Mouse (Mus musculus): ENCODE measurements around the gene Mapk3. TPM values are rescaled to one million over a fixed set of nuclear protein-coding genes. Genes with fewer than 3 reads are reported as not detected.

Mapk3 gene
- polyA plus RNA-seq, 1 experiment = 126 TPM

- no peaks in the 10 kb centered on the region for H3K27me3 ChIP-seq (ENCODE audit: control insufficient read depth, insufficient read depth, insufficient read length)
- H3ac ChIP-seq (ENCODE audit: control insufficient read depth, insufficient read length) = no peak overlapping the region
- no peaks in the 10 kb centered on the region for H3K36me3 ChIP-seq (ENCODE audit: control insufficient read depth, insufficient read depth)
- no peak for TF ChIP-seq E2F4 (IDR thresholded peaks at IDR 0.05; ENCODE audit: insufficient read depth)
- no peak for TF ChIP-seq TCF12 (IDR thresholded peaks at IDR 0.05; ENCODE audit: insufficient read depth, poor library complexity, severe bottlenecking)
- TF ChIP-seq REST (IDR thresholded peaks at IDR 0.05; ENCODE audit: insufficient read depth, insufficient read length) = no peak
- TF ChIP-seq TCF3 (IDR thresholded peaks at IDR 0.05; ENCODE audit: insufficient read length, low read depth) = no peak
- no peak for TF ChIP-seq MYOG (IDR thresholded peaks at IDR 0.05; ENCODE audit: control insufficient read depth in 1 of 3, insufficient read depth in 1 of 3, insufficient read length in 2 of 3, low read depth in 2 of 3)
- TF ChIP-seq SRF (IDR thresholded peaks at IDR 0.05; ENCODE audit: control insufficient read depth, insufficient read length, low read depth) = no peak
- TF ChIP-seq POLR2A (IDR thresholded peaks at IDR 0.05; ENCODE audit: insufficient read length, low read depth) = no peak
- no peak for TF ChIP-seq POLR2AphosphoS2 (IDR thresholded peaks at IDR 0.05; ENCODE audit: insufficient read length, low read depth)
- TF ChIP-seq MYOD1 (IDR thresholded peaks at IDR 0.05; ENCODE audit: control insufficient read depth in 1 of 3, insufficient read length in 2 of 3, low read depth in 2 of 3) = no peak
- TF ChIP-seq MAX (IDR thresholded peaks at IDR 0.05; ENCODE audit: low read depth) = no peak
- no peak for TF ChIP-seq CEBPB (IDR thresholded peaks at IDR 0.05; ENCODE audit: insufficient read depth, poor library complexity, severe bottlenecking)
- TF ChIP-seq USF1 (IDR thresholded peaks at IDR 0.05; ENCODE audit: low read depth) = no peak
- H3K4me2 ChIP-seq (ENCODE audit: low read depth) = no peak overlapping the region
- no peak overlapping the region for H3K4me3 ChIP-seq
- no peaks in the 10 kb centered on the region for H3K79me2 ChIP-seq (ENCODE audit: control insufficient read depth, insufficient read depth)
Measured at GRCm38 (mm10) chr7:126748824-126749223, 10.6 kb upstream of the Mapk3 start.

- no peaks in the 10 kb centered on the region for H3K36me3 ChIP-seq (ENCODE audit: control insufficient read depth, insufficient read depth)
- H3ac ChIP-seq (ENCODE audit: control insufficient read depth, insufficient read length) = no peak overlapping the region
- no peaks in the 10 kb centered on the region for H3K79me2 ChIP-seq (ENCODE audit: control insufficient read depth, insufficient read depth)
- H3K4me2 ChIP-seq (ENCODE audit: low read depth) = no peak overlapping the region
- no peak overlapping the region for H3K4me3 ChIP-seq
- TF ChIP-seq TCF12 (IDR thresholded peaks at IDR 0.05; ENCODE audit: insufficient read depth, poor library complexity, severe bottlenecking) (no peak), E2F4 (IDR thresholded peaks at IDR 0.05; ENCODE audit: insufficient read depth) (no peak), REST (IDR thresholded peaks at IDR 0.05; ENCODE audit: insufficient read depth, insufficient read length) (no peak), POLR2AphosphoS2 (IDR thresholded peaks at IDR 0.05; ENCODE audit: insufficient read length, low read depth) (no peak), POLR2A (IDR thresholded peaks at IDR 0.05; ENCODE audit: insufficient read length, low read depth) (no peak), MYOD1 (IDR thresholded peaks at IDR 0.05; ENCODE audit: control insufficient read depth in 1 of 3, insufficient read length in 2 of 3, low read depth in 2 of 3) (no peak), SRF (IDR thresholded peaks at IDR 0.05; ENCODE audit: control insufficient read depth, insufficient read length, low read depth) (no peak), USF1 (IDR thresholded peaks at IDR 0.05; ENCODE audit: low read depth) (no peak), MAX (IDR thresholded peaks at IDR 0.05; ENCODE audit: low read depth) (no peak), MYOG (IDR thresholded peaks at IDR 0.05; ENCODE audit: control insufficient read depth in 1 of 3, insufficient read depth in 1 of 3, insufficient read length in 2 of 3, low read depth in 2 of 3) (no peak), TCF3 (IDR thresholded peaks at IDR 0.05; ENCODE audit: insufficient read length, low read depth) (no peak), CEBPB (IDR thresholded peaks at IDR 0.05; ENCODE audit: insufficient read depth, poor library complexity, severe bottlenecking) (no peak)
- H3K27me3 ChIP-seq (ENCODE audit: control insufficient read depth, insufficient read depth, insufficient read length) = no peaks in the 10 kb centered on the region
Measured at GRCm38 (mm10) chr7:126749582-126750343, 9.6 kb upstream of the Mapk3 start.

DNA sequence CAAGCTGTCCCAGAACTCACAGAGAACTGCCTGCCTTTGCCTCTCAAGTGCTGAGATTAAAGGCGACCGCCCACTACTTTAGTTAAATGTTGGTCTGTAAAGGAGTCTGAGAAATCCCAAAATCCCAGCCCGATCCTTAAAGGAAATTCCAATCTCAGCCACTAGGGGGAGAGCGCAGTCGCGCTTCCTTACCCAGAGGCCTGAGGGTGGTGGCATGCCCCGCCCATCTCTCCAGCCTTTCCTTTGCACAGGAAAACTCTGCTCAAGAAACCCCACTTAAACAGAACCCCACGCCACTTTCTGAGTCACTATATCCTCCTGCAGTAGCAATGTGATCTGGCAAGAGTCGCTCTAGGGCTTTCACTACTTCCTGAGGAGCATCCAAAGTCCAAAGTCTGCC is 4.5 kb upstream of the Mapk3 start:
- H3K36me3 ChIP-seq (ENCODE audit: control insufficient read depth, insufficient read depth) = no peaks in the 10 kb centered on the region
- TF ChIP-seq TCF12 (IDR thresholded peaks at IDR 0.05; ENCODE audit: insufficient read depth, poor library complexity, severe bottlenecking) (no peak), CEBPB (IDR thresholded peaks at IDR 0.05; ENCODE audit: insufficient read depth, poor library complexity, severe bottlenecking) (no peak)
- peak overlapping the region; percentile 41 for H3K4me2 ChIP-seq (ENCODE audit: low read depth)
- H3ac ChIP-seq (ENCODE audit: control insufficient read depth, insufficient read length) = no peak overlapping the region
- peaks cover 3% of the 10 kb centered on the region for H3K79me2 ChIP-seq (ENCODE audit: control insufficient read depth, insufficient read depth)
- H3K4me3 ChIP-seq = no peak overlapping the region
- no peaks in the 10 kb centered on the region for H3K27me3 ChIP-seq (ENCODE audit: control insufficient read depth, insufficient read depth, insufficient read length)

- Histone ChIP-seq H3K4me3 (peak overlapping the region; percentile 72), H3K27me3 (ENCODE audit: control insufficient read depth, insufficient read depth, insufficient read length) (no peaks in the 10 kb centered on the region), H3K36me3 (ENCODE audit: control insufficient read depth, insufficient read depth) (peaks cover 5% of the 10 kb centered on the region), H3K79me2 (ENCODE audit: control insufficient read depth, insufficient read depth) (peaks cover 7% of the 10 kb centered on the region), H3K4me2 (ENCODE audit: low read depth) (peak overlapping the region; percentile 43), H3ac (ENCODE audit: control insufficient read depth, insufficient read length) (no peak overlapping the region)
- TF ChIP-seq REST (IDR thresholded peaks at IDR 0.05; ENCODE audit: insufficient read depth, insufficient read length) = no peak
- no peak for TF ChIP-seq MYOG (IDR thresholded peaks at IDR 0.05; ENCODE audit: control insufficient read depth in 1 of 3, insufficient read depth in 1 of 3, insufficient read length in 2 of 3, low read depth in 2 of 3)
- TF ChIP-seq MAX (IDR thresholded peaks at IDR 0.05; ENCODE audit: low read depth) = no peak
- no peak for TF ChIP-seq TCF12 (IDR thresholded peaks at IDR 0.05; ENCODE audit: insufficient read depth, poor library complexity, severe bottlenecking)
- TF ChIP-seq USF1 (IDR thresholded peaks at IDR 0.05; ENCODE audit: low read depth) = no peak
- no peak for TF ChIP-seq POLR2A (IDR thresholded peaks at IDR 0.05; ENCODE audit: insufficient read length, low read depth)
- TF ChIP-seq TCF3 (IDR thresholded peaks at IDR 0.05; ENCODE audit: insufficient read length, low read depth) = no peak
- TF ChIP-seq MYOD1 (IDR thresholded peaks at IDR 0.05; ENCODE audit: control insufficient read depth in 1 of 3, insufficient read length in 2 of 3, low read depth in 2 of 3) = no peak
- no peak for TF ChIP-seq SRF (IDR thresholded peaks at IDR 0.05; ENCODE audit: control insufficient read depth, insufficient read length, low read depth)
- TF ChIP-seq E2F4 (IDR thresholded peaks at IDR 0.05; ENCODE audit: insufficient read depth) = no peak
- no peak for TF ChIP-seq POLR2AphosphoS2 (IDR thresholded peaks at IDR 0.05; ENCODE audit: insufficient read length, low read depth)
- TF ChIP-seq CEBPB (IDR thresholded peaks at IDR 0.05; ENCODE audit: insufficient read depth, poor library complexity, severe bottlenecking) = no peak
Measured at GRCm38 (mm10) chr7:126758539-126758938, 862 bp upstream of the Mapk3 start.

Data from myocyte (in vitro differentiated cells).